Mouse (Mus musculus) ovary, adult 18-20 months (tissue): ENCODE data around the gene Ffar1.
"Not testable (repeated sequence)": the region's sequence is repeated elsewhere in the genome, so short reads cannot be mapped to it uniquely, and the experiment has no call there.

Experiments
- DNase-seq: peaks from one replicate; pipeline ENCODE4 v3.0.0; 2022; ENCODE audit warnings: low spot score, mixed read lengths

The Ffar1 gene

GRCm38 (mm10) chr7:30847934-30848333 is 13.4 kb downstream of the Ffar1 start:
- no peak for DNase-seq

- DNase-seq: no peak
Observed at GRCm38 (mm10) chr7:30847386-30847785, 14.0 kb downstream of the Ffar1 start.

- no peak for DNase-seq
Observed at GRCm38 (mm10) chr7:30846505-30847053, 14.8 kb downstream of the Ffar1 start.

- DNase-seq: no peak
Observed at GRCm38 (mm10) chr7:30844676-30845297, 16.6 kb downstream of the Ffar1 start.

- no peak for DNase-seq
Observed at GRCm38 (mm10) chr7:30842092-30842491, 19.3 kb downstream of the Ffar1 start.

- DNase-seq: no peak
Observed at GRCm38 (mm10) chr7:30841379-30841778, 20.0 kb downstream of the Ffar1 start.

GRCm38 (mm10) chr7:30840306-30840705 is 21.1 kb downstream of the Ffar1 start:
- peak; percentile 11 for DNase-seq

- no peak for DNase-seq
Observed at GRCm38 (mm10) chr7:30837277-30837676, 24.1 kb downstream of the Ffar1 start.

DNA sequence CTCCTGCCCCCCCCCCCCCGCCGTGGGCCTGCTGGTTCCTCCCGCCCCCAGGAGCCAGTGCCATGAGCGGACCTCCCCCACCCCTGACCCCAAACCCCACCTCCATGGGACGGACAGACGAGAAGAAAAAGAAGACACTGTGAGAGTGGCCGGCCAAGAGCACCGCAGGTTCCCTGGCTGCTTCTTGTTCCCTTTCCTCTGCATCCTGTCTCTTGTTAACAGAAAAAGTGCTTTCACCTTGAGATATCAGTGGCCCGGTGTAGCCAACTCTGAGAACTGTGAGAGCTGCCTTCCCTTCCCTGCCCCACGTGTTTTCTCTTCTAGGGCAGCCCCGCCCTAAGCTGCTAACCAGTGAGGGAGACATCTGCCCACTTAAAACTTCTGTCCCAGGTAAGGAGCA is 28.7 kb downstream of the Ffar1 start:
- not testable (repeated sequence) for DNase-seq

- DNase-seq: no peak
Observed at GRCm38 (mm10) chr7:30832261-30832660, 29.1 kb downstream of the Ffar1 start.

- DNase-seq: no peak
Observed at GRCm38 (mm10) chr7:30829428-30829827, 31.9 kb downstream of the Ffar1 start.

GRCm38 (mm10) chr7:30828871-30829270 is 32.5 kb downstream of the Ffar1 start:
- DNase-seq: not testable (repeated sequence)

DNA sequence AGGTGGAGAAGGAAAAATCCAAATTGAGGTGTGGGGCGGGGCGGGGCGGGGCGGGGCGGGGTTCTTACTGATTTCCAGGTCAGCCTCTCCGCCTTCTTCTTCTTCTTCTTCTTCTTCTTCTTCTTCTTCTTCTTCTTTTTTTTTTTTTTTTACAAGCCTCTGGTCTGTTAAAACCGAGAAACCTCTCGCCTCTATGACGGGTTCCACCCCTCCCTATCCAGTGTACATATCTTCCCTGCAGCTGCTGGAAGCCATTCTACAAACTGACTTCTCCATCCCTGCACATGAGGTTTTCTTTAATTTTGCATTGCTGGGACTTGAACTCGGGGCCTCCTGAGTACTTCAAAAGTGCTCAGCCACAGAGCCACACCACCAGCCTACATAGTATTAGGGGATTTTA is 34.7 kb downstream of the Ffar1 start:
- DNase-seq: no peak

- DNase-seq: no peak
Observed at GRCm38 (mm10) chr7:30824306-30824705, 37.1 kb downstream of the Ffar1 start.

DNA sequence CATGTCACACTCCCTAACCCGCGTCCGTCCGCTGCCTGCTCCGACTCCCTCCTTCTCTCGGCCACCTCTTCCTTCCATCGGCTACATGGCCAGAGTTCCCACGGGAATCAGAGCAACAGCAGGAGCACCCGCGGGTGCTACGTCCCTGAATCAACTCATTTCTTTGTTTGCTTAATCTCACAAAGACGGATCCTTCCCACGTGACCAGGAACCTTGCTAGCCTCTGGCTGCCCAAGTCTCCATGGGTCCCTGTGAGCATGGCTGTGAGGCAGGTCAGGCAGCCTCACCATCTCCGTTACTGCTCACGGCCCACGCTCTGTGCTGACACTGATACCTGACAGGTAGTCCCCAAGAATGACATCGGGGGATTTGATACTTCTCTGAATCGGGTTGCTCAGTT is 37.7 kb downstream of the Ffar1 start, which contains the start of gene Ffar2:
Gene Ffar2, minus strand, starts transcription at position 101 of the 400 bp plus-strand sequence.
- DNase-seq: no peak

DNA sequence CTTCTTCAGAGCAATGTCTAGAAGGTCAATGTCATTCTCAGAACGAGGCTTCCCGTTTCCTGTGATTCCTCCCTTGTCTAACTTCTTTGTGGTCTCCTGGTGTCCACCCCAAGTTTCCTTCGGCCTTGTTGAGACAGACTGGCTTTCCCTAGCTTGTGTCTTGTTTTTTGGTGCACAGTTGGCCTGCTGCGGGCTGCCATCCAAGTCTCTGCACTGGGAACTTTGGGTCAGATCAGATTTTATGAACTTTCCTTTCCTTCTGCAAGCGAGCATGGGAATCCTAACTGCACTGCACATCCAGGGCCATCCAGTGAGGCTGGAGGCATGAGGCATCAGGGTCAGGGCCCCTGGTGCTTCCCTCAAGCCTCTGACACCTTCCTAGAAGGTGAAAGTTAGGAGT is 39.8 kb downstream of the Ffar1 start:
- no peak for DNase-seq

DNA sequence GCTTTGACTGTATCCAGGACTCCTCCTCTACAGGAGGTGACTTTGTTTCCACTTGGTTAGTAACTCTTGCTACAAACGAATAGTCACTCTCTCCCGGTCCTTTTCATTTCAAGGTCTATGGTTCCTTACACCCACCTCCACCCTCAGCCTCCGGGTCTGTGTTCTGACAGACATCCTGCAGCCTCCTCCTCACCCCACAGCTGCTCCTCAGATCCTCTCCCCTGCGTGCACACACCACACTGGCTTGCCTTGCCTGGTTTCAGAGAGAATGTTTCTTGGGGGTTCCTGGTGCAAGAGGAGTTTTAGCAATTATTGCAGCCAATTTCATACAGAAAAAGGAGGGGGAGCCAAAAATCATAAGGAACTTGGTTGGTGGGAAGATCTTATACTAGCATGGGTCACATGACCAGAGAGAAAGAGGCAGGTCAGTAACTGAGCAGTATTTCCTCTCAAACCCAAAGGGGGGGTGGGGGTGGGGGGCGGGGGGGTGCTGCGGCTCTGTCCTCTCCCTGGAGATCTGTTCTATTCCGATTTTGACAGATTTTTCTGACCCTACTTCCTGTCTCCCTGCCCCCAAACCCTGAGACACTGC is 40.4 kb downstream of the Ffar1 start:
- DNase-seq: no peak

DNA sequence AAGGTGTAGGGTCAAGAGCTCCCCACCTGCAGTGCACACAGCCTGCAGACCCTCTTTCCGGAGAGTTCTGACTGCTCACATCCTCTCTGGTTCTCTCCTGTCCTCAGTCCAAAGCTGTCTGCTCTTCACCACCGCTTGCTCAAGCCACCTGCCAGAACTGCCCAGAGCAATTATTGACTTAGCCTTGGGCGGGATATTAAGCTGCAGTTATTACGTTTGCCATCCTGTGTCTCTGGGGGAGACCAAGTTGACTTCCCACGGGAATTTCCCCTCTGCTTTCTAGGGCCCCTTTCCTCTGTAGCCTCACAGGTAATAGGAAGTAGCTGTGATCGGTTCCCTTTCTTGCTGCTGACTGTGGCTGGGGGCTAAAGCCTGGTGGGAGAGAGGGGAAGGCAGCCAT is 41.2 kb downstream of the Ffar1 start:
- no peak for DNase-seq

DNA sequence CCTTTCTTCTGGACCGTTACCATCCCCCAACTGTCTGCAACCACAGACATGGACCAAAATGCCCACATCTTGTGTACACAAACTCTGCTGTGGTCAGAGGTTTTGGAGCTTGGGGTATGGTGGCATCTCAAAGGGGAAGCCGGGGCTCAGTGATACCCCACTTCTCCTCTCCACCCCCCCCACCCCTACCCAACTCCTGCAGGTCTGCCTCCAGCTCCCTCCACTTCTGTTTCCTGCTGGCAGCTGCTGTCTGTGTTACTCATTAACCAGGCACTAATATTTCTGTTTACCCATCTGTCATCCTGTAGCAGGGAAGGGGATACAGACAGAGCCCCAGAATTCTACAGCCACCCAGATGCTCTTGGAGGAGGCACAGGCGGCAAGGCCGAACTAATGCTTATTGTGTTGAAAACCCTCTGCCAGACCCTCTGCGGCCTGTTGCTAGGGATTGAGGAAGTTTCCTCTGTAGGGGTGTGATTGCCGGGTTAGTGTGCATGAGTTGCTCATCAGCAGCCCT is 49.0 kb downstream of the Ffar1 start:
- no peak for DNase-seq

DNA sequence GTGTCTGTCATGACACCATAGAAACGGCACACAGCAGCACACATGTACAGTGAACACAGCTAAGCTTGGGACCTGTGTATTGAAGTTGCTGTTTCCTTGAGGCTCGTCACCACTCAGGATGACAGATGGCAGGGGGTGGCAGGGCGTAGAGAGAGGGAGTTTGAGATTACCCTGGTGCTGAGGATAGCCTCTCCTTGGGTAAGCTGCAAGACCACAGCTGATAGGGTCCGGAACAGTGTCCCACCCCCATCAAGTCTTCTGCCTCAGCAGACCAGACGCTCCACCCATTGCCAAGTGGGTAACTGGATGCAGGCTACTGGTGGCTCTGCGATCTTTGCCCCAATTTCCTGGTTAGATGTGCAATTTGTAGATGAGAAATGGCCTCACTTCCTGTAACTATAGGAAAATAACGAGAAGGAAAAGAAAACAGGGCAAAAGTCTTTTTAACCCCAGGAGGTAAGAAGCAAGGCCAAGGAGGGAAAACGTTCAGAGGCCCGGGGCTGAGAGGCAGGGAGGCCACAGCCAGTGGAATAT is 49.5 kb downstream of the Ffar1 start:
- no peak for DNase-seq

GRCm38 (mm10) chr7:30810319-30810718 is 51.0 kb downstream of the Ffar1 start:
- no peak for DNase-seq
